Mouse (Mus musculus) lung, embryonic 14.5 days (tissue): ENCODE measurements at regions not wholly inside any gene's neighbourhood (a gene's known extent, or its start where the extent isn't known, plus 50 kb on each side); places are given as distances from the start of the nearest gene placed in this dataset.
A peak's percentile ranks its signal among the peaks of the same experiment; 100 is the strongest.

Experiments
- ATAC-seq: fragments of 200-750 bp; cut with Nextera tagmentation; 2 replicates; pipeline ENCODE4 v1.8.0; 2017; ENCODE audit warnings: mild to moderate bottlenecking, moderate TSS enrichment, moderate library complexity; ENCODE audit not compliant: insufficient read depth
- DNase-seq: peaks from one replicate; pipeline ENCODE4 v3.0.0-alpha.2; 2015
- H3K27ac ChIP-seq: fragments of 300-500 bp; sonication (generic); 2 replicates; pipeline ENCODE4 v1.5.1; 2014; ENCODE audit warnings: low read depth, mild to moderate bottlenecking, moderate library complexity
- H3K27me3 ChIP-seq: fragments of 300-500 bp; sonication (generic); 2 replicates; pipeline ENCODE4 v1.6.1; 2014; ENCODE audit warnings: low read length, control low read depth; ENCODE audit not compliant: insufficient read depth
- H3K36me3 ChIP-seq: fragments of 300-500 bp; sonication (generic); 2 replicates; pipeline ENCODE4 v1.6.1; 2014; ENCODE audit warnings: control low read depth; ENCODE audit not compliant: insufficient read depth
- H3K4me1 ChIP-seq: fragments of 300-500 bp; sonication (generic); 2 replicates; pipeline ENCODE4 v1.6.1; 2014; ENCODE audit warnings: antibody characterized with exemption, control low read depth; ENCODE audit not compliant: insufficient read depth
- H3K4me2 ChIP-seq: fragments of 300-500 bp; sonication (generic); 2 replicates; pipeline ENCODE4 v1.6.1; 2014; ENCODE audit warnings: mild to moderate bottlenecking
- H3K4me3 ChIP-seq: fragments of 300-500 bp; sonication (generic); 2 replicates; pipeline ENCODE4 v1.5.1; 2014; ENCODE audit warnings: low read depth, low read length
- H3K9ac ChIP-seq: fragments of 300-500 bp; sonication (generic); 2 replicates; pipeline ENCODE4 v1.6.1; 2014
- H3K9me3 ChIP-seq: fragments of 300-500 bp; sonication (generic); 2 replicates; pipeline ENCODE4 v1.6.1; 2016; ENCODE audit warnings: low read depth, low read length, control low read depth
- CTCF ChIP-seq: IDR thresholded peaks from 2 replicates; pipeline ENCODE4 v1.5.1; 2016; ENCODE audit warnings: antibody characterized with exemption, low read depth
- WGBS: fragments of 180-500 bp; shearing (Covaris S2); extraction: QIAGEN DNeasy Blood & Tissue Kit; methylation state at CpG from one replicate; pipeline ENCODE4 v1.1.7; 2014; 5-methylcytosine and 5-hydroxymethylcytosine counted together

DNA sequence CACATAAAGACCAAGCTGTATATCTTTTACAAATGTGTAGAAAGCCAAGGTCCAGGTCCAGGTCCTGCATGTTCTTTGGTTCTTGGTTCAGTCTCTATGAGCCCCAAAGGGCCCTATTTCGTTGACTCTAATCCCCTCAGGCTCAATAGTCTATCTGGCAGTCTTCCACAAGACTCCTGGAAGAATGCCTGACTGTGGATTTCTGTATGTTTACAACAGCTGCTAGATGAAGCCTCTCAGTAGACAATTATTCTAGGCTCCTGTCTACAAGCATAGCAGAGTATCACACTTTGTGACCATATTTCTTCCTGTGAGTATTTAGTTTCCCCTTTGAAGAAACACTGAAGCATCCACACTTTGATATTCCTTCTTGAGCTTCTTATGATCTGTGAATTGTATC lies 374.6 kb upstream of the Slit2 start:
- Histone ChIP-seq H3K27me3 (no peaks in the 10 kb centered on the region), H3K4me2 (no peak overlapping the region), H3K27ac (no peak overlapping the region), H3K4me1 (no peaks in the 10 kb centered on the region), H3K9ac (no peak overlapping the region), H3K36me3 (no peaks in the 10 kb centered on the region), H3K9me3 (no peaks in the 10 kb centered on the region), H3K4me3 (no peak overlapping the region)
- ATAC-seq (peak; percentile 68; the same call in 1 of the 2 replicates), DNase-seq (peak; percentile 87)
- no peak for TF ChIP-seq CTCF
- WGBS, result 21% methylated on average over 1 of the region's 1 CpGs
